ENCODE assay signal across 9 mouse cellular contexts in genomic region chr9:40636054-40636453, GRCm38 (mm10). TPM values are rescaled to one million over a fixed set of nuclear protein-coding genes. Genes with fewer than 3 reads are reported as not detected.
A peak's percentile ranks its signal among the peaks of the same experiment; 100 is the strongest.
DNase-seq lines count a peak whose midpoint lies in the region; ATAC-seq and TF ChIP-seq lines count a peak whose summit lies in the region.
"Had no signal": no experiment of that assay in that cellular context is flagged by ENCODE, and none has a peak within 500 bp of the region (broad histone marks: within the 10 kb centered on the region; RNA-seq: fewer than 3 reads in every experiment).

No protein-coding gene starts in this region.

- H3K4me3 ChIP-seq in limb, embryonic 14.5 days (replicated peaks; ENCODE audit: low read length) = no peak overlapping the region
- H3K4me3 ChIP-seq: heart, embryonic 13.5 days had no signal

- H3K4me1 ChIP-seq in limb, embryonic 14.5 days (ENCODE audit: control insufficient read depth, insufficient read depth, low read length) = peaks cover 6% of the 10 kb centered on the region

- DNase-seq in urinary bladder, adult 18-20 months (ENCODE audit: low spot score in 2 of 2) = peak; percentile 35 to 40
- no peak for DNase-seq in urinary bladder, postnatal 10 days (ENCODE audit: low spot score)
- peak; percentile 54 for DNase-seq in adrenal gland, adult 2 months
- peak; percentile 76 for DNase-seq in embryo, embryonic 10.5 days (ENCODE audit: low spot score)
- DNase-seq in limb, embryonic 14.5 days (ENCODE audit: low spot score) = peak; percentile 80
- peak; percentile 71 for DNase-seq in retina, postnatal 1 day
- no peak for DNase-seq in yolk sac, embryonic 10.5 days (ENCODE audit: low spot score)

- H3K4me2 ChIP-seq in limb, embryonic 14.5 days (replicated peaks; ENCODE audit: low read depth, low read length, severe bottlenecking) = no peak overlapping the region
- H3K4me2 ChIP-seq: heart, embryonic 13.5 days had no signal

- no peaks in the 10 kb centered on the region for H3K36me3 ChIP-seq in limb, embryonic 14.5 days (ENCODE audit: control insufficient read depth, insufficient read depth, low read length)
- H3K36me3 ChIP-seq: heart, embryonic 13.5 days had no signal

- no peak overlapping the region for H3K9ac ChIP-seq in limb, embryonic 14.5 days (ENCODE audit: low read depth, low read length, severe bottlenecking)
- H3K9ac ChIP-seq: heart, embryonic 13.5 days had no signal

- WGBS in limb, embryonic 14.5 days = 16% methylated on average over 2 of the region's 2 CpGs

- no peaks in the 10 kb centered on the region for H3K9me3 ChIP-seq in limb, embryonic 14.5 days (ENCODE audit: control insufficient read depth, low read length)
- H3K9me3 ChIP-seq: heart, embryonic 13.5 days had no signal

- H3K27ac ChIP-seq in limb, embryonic 14.5 days (replicated peaks; ENCODE audit: low read depth, low read length) = no peak overlapping the region
- H3K27ac ChIP-seq: heart, embryonic 13.5 days had no signal

- no peaks in the 10 kb centered on the region for H3K27me3 ChIP-seq in limb, embryonic 14.5 days (ENCODE audit: control insufficient read depth, insufficient read depth, low read length)
- H3K27me3 ChIP-seq: heart, embryonic 13.5 days had no signal

- no peak for TF ChIP-seq POLR2A in limb, embryonic 14.5 days (IDR thresholded peaks at IDR 0.05; ENCODE audit: borderline replicate concordance, extremely low read depth, insufficient read depth, insufficient read length)

- peak; percentile 76 for ATAC-seq in inflammation-experienced regulatory T-cells, adult 6 months
- ATAC-seq in limb, embryonic 14.5 days (ENCODE audit: low FRiP score, low read depth) = no peak; the same call in 1 of the 2 replicates

RNA-seq across cellular contexts. Expression of gene Gm21915, which starts 34.4 kb away (rescaled TPM):
- not detected for total RNA-seq in adrenal gland, adult 2 months (2021)
- polyA plus RNA-seq in adrenal gland, adult 2 months (2012; rRNA removed) = not detected in 2 replicates
- not detected for polyA plus RNA-seq in inflammation-experienced regulatory T-cells, adult 6 months (2017; shearing (Covaris generic))
- not detected in 2 replicates for polyA plus RNA-seq in limb, embryonic 14.5 days (2012; rRNA removed)
- not detected in 2 replicates for polyA plus RNA-seq in limb, embryonic 14.5 days (2014; fragmentation: Nextera tagmentation; extraction: Ambion mirVana)
- polyA plus RNA-seq: heart, embryonic 13.5 days had no signal

RNA-seq across cellular contexts. Expression of gene Clmp, which starts 49.7 kb away (rescaled TPM):
- total RNA-seq in adrenal gland, adult 2 months (2021) = 1 to 10 TPM; 6.3 TPM
- 25.4 and 29.5 TPM in 2 replicates for polyA plus RNA-seq in adrenal gland, adult 2 months (2012; rRNA removed)
- not detected for polyA plus RNA-seq in inflammation-experienced regulatory T-cells, adult 6 months (2017; shearing (Covaris generic))
- 44.7 and 51.8 TPM in 2 replicates for polyA plus RNA-seq in limb, embryonic 14.5 days (2012; rRNA removed)
- polyA plus RNA-seq in limb, embryonic 14.5 days (2014; fragmentation: Nextera tagmentation; extraction: Ambion mirVana) = 61.5 and 78.9 TPM in 2 replicates

Comparison
In these comparisons a context has a peak if more than half of its experiments do, and no peak if none do; other contexts are left out.
1. DNase-seq: peak in urinary bladder, adult 18-20 months (2 of 2), adrenal gland, adult 2 months (single experiment), embryo, embryonic 10.5 days (single experiment), limb, embryonic 14.5 days (single experiment) and retina, postnatal 1 day (single experiment); none in urinary bladder, postnatal 10 days (single experiment) and yolk sac, embryonic 10.5 days (single experiment).
2. RNA of gene Clmp, which starts 49.7 kb away (polyA plus RNA-seq): 44.7 to 78.9 TPM in limb, embryonic 14.5 days and 25.4 to 29.5 TPM in adrenal gland, adult 2 months; not detected in inflammation-experienced regulatory T-cells, adult 6 months; every median in the first group is over 10 times any median in the second.